Mouse (Mus musculus): ENCODE results near the gene Cox7a2l. TPM values are rescaled to one million over a fixed set of nuclear protein-coding genes. Genes with fewer than 3 reads are reported as not detected.

Gene Cox7a2l
- total RNA-seq, 2 experiments from 2014 or later = 134 to 151 TPM

- DNase-seq = no peak
Measured at GRCm38 (mm10) chr17:83452451-83452850, 64.7 kb downstream of the Cox7a2l start.

Other genes with a start within 250 kb of the Cox7a2l start
- 1 to 10 TPM; 2.0 to 2.5 TPM for gene Eml4, start 166.4 kb downstream of the Cox7a2l start, total RNA-seq (2021)
- not detected for gene Kcng3, start 114.6 kb upstream of the Cox7a2l start, total RNA-seq (2021)
- gene Mta3, start 188.8 kb upstream of the Cox7a2l start, total RNA-seq (2021) = 1 to 10 TPM; 8.8 to 8.9 TPM